Mouse (Mus musculus): ENCODE results near the gene Foxn1. TPM values are rescaled to one million over a fixed set of nuclear protein-coding genes. Genes with fewer than 3 reads are reported as not detected.

The Foxn1 gene
- not detected for total RNA-seq (2021)
- long read RNA-seq, experiment 1 = 0 reads
- long read RNA-seq, experiment 2 = 0 reads

DNA sequence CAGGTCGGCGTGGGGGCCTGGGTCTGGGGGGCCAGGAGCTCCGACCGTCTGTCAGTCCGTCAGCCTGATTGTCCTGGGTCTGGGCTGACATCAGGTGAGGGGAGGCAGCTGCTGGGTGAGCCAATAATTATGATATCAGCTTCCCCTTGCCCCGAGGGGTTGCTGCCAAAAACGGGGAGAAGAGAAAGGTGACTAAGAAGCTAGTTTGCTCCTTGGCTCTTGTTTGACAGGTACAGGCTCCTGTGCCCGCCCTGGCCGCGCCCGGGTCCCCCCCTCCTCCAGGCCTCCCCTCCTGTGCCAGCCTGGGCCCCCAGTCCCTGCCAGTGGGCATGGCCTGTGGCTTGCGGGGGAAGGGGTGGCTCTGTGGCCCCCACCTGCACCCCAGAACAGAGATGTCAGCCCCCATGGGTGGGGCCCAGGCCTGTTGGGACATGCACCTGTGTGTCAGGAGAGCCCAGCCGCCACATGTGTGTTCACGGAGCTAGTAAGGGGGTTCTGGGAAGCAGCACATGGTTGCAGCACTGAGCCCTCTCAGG, at the start of gene Foxn1:
Gene Foxn1, minus strand, starts transcription at position 51 of the 536 bp plus-strand sequence.
- Histone ChIP-seq H3K4me3 (no peak within 1 kb of the TSS), H3K27ac (no peak within 1 kb of the TSS)
- TF ChIP-seq CTCF (conservative IDR thresholded peaks at IDR 0.05) = no peak
- DNase-seq (ENCODE audit: low spot score in 2 of 2) = no peak

- Histone ChIP-seq H3K27ac (no peak overlapping the region), H3K4me3 (no peak overlapping the region)
- peak; percentile 76 for TF ChIP-seq CTCF (conservative IDR thresholded peaks at IDR 0.05)
- no peak for DNase-seq (ENCODE audit: low spot score in 2 of 2)
These were observed 49.5 kb upstream of the Foxn1 start for GRCm38 (mm10) chr11:78435776-78436349.

- H3K27ac ChIP-seq = no peak overlapping the region
- H3K4me3 ChIP-seq = no peak overlapping the region
- no peak for TF ChIP-seq CTCF (conservative IDR thresholded peaks at IDR 0.05)
- DNase-seq (ENCODE audit: low spot score in 2 of 2) = no peak
These were observed 47.7 kb upstream of the Foxn1 start for GRCm38 (mm10) chr11:78434052-78434451.

- TF ChIP-seq CTCF (conservative IDR thresholded peaks at IDR 0.05) = no peak
- Histone ChIP-seq H3K4me3 (no peak overlapping the region), H3K27ac (no peak overlapping the region)
- no peak for DNase-seq (ENCODE audit: low spot score in 2 of 2)
These were observed 44.8 kb upstream of the Foxn1 start for GRCm38 (mm10) chr11:78431176-78431575.

- H3K4me3 ChIP-seq = no peak overlapping the region
These were observed 44.0 kb upstream of the Foxn1 start for GRCm38 (mm10) chr11:78430195-78430878.

DNA sequence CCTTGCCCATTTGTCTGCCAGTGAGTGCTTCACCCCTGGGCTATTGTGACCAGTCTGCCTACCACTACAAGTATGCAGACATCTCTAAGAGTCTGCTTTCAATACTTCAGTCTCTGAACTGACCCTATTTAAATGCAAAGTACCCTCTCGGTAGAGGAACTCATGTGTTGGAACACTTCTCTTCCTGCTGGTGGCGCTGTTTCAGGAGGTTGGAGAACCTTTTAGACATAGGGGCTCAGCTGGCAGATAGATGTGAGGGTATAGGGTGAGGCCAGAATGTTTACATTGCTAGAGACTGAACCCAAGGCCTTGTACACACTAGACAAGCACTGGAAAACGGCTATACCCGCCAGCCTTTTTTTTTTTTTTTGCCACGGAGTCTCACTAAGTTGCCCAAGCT, 42.0 kb upstream of the Foxn1 start:
- 0 out of 2 replicates have a peak, but pooled peaks have one; percentile 8 for TF ChIP-seq CTCF (conservative IDR thresholded peaks at IDR 0.05)
- no peak overlapping the region for H3K27ac ChIP-seq
- no peak for DNase-seq (ENCODE audit: low spot score in 2 of 2)
- H3K4me3 ChIP-seq = no peak overlapping the region

More at GRCm38 (mm10) chr11:78430195-78430878, 44.0 kb upstream of the Foxn1 start:
- DNase-seq (ENCODE audit: low spot score in 2 of 2) = no peak
- no peak for TF ChIP-seq CTCF (conservative IDR thresholded peaks at IDR 0.05)
- no peak overlapping the region for H3K27ac ChIP-seq

- no peak for TF ChIP-seq CTCF (conservative IDR thresholded peaks at IDR 0.05)
- Histone ChIP-seq H3K27ac (no peak overlapping the region), H3K4me3 (no peak overlapping the region)
- no peak for DNase-seq (ENCODE audit: low spot score in 2 of 2)
These were observed 41.3 kb upstream of the Foxn1 start for GRCm38 (mm10) chr11:78427655-78428054.

DNA sequence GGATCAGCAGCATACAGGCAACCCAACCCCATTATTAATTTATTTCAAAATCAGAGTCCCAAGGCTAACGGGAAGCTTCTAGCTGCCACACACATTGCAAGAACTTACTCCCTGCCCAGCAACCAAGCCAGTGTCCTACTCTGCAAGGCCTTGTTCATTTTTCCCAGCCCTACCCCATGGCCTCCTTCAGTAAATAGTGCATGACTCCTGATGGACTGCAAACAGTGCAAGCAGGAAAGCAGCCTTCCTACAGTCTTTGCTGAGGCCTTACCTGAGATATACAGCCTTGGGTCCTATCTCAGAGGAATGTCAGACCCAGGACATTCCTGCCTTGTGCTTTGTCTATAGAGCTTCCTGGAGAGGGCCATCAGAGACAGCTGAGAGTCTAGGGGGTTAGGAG, 39.2 kb upstream of the Foxn1 start:
- Histone ChIP-seq H3K27ac (no peak overlapping the region), H3K4me3 (no peak overlapping the region)
- TF ChIP-seq CTCF (conservative IDR thresholded peaks at IDR 0.05) = no peak
- no peak for DNase-seq (ENCODE audit: low spot score in 2 of 2)

DNA sequence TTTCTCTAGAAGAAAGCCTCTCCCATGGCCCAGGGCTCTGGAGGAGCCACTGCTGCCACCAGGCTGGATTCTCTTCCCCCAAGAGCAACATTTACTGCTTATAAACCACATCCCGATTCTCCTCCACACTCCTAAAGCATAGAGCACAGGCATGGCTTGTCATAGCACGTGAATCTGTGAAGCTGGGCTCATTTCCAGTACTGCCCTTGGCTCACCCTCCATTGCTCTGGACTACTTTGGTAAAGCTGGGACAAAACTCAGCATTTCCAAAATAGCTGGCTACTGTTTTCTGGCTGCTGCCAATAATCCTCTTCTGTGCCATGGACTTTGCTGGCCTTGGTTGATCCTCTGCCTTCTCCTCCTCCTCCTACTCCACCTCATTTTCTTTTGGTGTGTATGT, 38.0 kb upstream of the Foxn1 start:
- DNase-seq (ENCODE audit: low spot score in 2 of 2) = peak in 1 of 2 experiments; percentile 9
- no peak for TF ChIP-seq CTCF (conservative IDR thresholded peaks at IDR 0.05)
- no peak overlapping the region for H3K4me3 ChIP-seq
- H3K27ac ChIP-seq = 0 out of 2 replicates have a peak overlapping the region, but pooled peaks have one; percentile 7

DNA sequence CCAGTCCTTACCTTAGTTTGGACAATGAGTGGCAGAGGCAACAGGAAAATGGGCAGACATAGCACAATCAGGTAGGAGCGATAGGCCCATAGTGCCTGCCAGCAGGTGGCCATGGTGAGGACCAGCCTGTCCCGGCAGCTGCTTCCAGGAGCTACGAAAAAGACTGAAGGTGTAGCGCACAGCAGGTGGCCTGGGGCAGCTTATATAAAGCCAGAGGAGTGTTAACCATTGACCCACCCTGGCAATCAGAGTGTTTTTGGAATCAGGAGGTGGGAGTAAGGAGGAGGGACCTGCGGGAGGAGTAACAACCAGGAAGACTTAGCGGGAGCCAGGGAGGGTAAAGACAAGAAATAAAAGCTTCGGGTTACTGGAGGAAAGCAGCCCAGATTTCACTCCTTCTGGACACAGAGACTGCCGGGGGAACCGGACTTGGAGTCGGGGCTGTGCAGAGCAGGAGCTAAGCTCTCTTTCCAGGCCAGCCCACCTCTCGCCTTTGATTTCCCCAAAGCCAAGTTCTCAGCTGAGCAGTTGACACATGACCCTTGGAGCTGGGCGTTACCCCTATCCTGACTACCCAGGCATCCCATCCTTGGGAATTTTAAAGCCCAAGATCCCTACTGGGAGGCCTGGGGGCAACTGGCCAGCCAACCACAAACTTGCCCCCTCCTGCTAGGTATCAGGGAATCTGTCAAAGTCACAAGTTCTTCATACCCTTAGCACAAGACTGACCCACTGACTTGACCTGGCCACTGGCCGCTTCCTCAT, 35.9 kb upstream of the Foxn1 start, which contains the start of gene Slc13a2:
Gene Slc13a2, minus strand, starts transcription at position 163 of the 765 bp plus-strand sequence.
- no peak within 1 kb of the TSS for H3K27ac ChIP-seq
- TF ChIP-seq CTCF (conservative IDR thresholded peaks at IDR 0.05) = no peak
- no peak for DNase-seq (ENCODE audit: low spot score in 2 of 2)
- H3K4me3 ChIP-seq = no peak within 1 kb of the TSS

- TF ChIP-seq CTCF (conservative IDR thresholded peaks at IDR 0.05) = no peak
- no peak overlapping the region for H3K4me3 ChIP-seq
- no peak overlapping the region for H3K27ac ChIP-seq
- DNase-seq (ENCODE audit: low spot score in 2 of 2) = no peak
These were observed 35.0 kb upstream of the Foxn1 start for GRCm38 (mm10) chr11:78421201-78422009.

DNA sequence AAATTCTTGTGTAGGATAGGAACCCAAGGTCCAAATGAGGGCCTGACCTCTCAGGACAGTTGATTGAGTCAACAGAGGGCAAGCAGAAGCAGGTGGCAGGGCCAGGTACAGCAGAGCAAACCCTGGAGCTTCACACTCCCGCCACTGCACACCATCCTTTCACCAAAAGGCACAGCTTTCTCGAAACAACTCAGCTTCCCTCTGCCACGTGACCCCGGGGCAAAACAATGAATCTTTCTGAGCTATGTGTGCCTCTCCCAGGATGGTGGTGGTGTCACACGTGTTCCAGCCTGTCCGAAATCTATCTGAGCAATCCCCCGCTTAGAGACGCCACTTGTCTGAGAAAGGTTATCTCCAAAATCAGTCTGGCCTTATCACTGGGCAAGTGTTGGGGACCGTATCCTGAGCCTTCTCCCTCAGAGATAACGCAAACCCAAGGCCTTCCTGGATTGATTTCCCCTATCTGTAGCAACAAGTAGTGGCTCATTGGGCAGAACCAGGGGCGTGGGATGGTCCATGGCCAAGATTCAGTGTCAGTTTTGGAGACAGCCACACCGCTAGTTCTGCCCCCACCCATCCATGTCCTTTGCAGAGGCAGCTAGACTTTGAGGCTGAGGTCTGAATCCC, 34.0 kb upstream of the Foxn1 start:
- no peak for DNase-seq (ENCODE audit: low spot score in 2 of 2)
- Histone ChIP-seq H3K27ac (no peak overlapping the region), H3K4me3 (no peak overlapping the region)
- TF ChIP-seq CTCF (conservative IDR thresholded peaks at IDR 0.05) = no peak
